Mouse (Mus musculus): ENCODE results near the gene Tmem178b. TPM values are rescaled to one million over a fixed set of nuclear protein-coding genes. Genes with fewer than 3 reads are reported as not detected.

Tmem178b gene
- polyA plus RNA-seq, 1 experiment from 2014 or later, result not detected

GRCm38 (mm10) chr6:40024336-40024934, 151.4 kb downstream of the Tmem178b start:
- H3K27ac ChIP-seq, result no peak overlapping the region
- no peak for DNase-seq
- H3K27me3 ChIP-seq, result no peaks in the 10 kb centered on the region
- H3K4me2 ChIP-seq, result no peak overlapping the region
- no peak overlapping the region for H3K4me3 ChIP-seq (replicated peaks)
- H3K36me3 ChIP-seq, result no peaks in the 10 kb centered on the region
- no peak overlapping the region for H3K9ac ChIP-seq
- 68% methylated on average over 5 of the region's 5 CpGs for WGBS (ENCODE audit: insufficient replicate concordance)
- no peaks in the 10 kb centered on the region for H3K9me3 ChIP-seq (replicated peaks)
- H3K4me1 ChIP-seq (replicated peaks), result no peaks in the 10 kb centered on the region
- no peak for ATAC-seq (ENCODE audit: low read depth)

GRCm38 (mm10) chr6:40032901-40033300, 159.8 kb downstream of the Tmem178b start:
- DNase-seq, result no peak

DNA sequence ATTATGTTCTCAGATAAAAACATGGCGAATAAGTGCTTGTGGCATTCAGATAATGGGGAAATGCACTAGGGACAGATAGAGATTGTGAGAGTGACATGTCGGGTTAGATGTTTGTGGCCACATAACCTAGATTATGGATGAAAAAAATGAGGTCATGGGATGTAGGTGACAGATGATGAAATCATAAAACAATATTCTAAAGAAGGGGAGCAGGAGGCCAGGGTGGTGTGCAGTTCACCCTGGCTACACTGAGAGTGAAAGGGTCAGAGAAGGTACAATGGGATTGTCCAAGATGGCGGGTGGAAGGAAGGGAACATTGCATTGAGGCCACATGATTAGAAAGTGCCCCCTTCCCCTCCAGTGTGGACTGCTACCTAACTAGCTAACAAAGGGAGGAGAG, 160.9 kb downstream of the Tmem178b start:
- Histone ChIP-seq H3K36me3 (no peaks in the 10 kb centered on the region), H3K4me1 (replicated peaks) (no peaks in the 10 kb centered on the region), H3K27me3 (no peaks in the 10 kb centered on the region), H3K9ac (no peak overlapping the region), H3K27ac (no peak overlapping the region), H3K9me3 (replicated peaks) (no peaks in the 10 kb centered on the region), H3K4me3 (replicated peaks) (no peak overlapping the region), H3K4me2 (no peak overlapping the region)
- ATAC-seq (ENCODE audit: low read depth) (no peak), DNase-seq (no peak)
- WGBS (ENCODE audit: insufficient replicate concordance), result 62% methylated on average over 3 of the region's 3 CpGs

More at GRCm38 (mm10) chr6:40032901-40033300, 159.8 kb downstream of the Tmem178b start:
- Histone ChIP-seq H3K4me2 (no peak overlapping the region), H3K9me3 (replicated peaks) (no peaks in the 10 kb centered on the region), H3K27me3 (no peaks in the 10 kb centered on the region), H3K4me1 (replicated peaks) (no peaks in the 10 kb centered on the region), H3K27ac (no peak overlapping the region), H3K4me3 (replicated peaks) (no peak overlapping the region), H3K9ac (no peak overlapping the region), H3K36me3 (no peaks in the 10 kb centered on the region)
- no peak for ATAC-seq (ENCODE audit: low read depth)

DNA sequence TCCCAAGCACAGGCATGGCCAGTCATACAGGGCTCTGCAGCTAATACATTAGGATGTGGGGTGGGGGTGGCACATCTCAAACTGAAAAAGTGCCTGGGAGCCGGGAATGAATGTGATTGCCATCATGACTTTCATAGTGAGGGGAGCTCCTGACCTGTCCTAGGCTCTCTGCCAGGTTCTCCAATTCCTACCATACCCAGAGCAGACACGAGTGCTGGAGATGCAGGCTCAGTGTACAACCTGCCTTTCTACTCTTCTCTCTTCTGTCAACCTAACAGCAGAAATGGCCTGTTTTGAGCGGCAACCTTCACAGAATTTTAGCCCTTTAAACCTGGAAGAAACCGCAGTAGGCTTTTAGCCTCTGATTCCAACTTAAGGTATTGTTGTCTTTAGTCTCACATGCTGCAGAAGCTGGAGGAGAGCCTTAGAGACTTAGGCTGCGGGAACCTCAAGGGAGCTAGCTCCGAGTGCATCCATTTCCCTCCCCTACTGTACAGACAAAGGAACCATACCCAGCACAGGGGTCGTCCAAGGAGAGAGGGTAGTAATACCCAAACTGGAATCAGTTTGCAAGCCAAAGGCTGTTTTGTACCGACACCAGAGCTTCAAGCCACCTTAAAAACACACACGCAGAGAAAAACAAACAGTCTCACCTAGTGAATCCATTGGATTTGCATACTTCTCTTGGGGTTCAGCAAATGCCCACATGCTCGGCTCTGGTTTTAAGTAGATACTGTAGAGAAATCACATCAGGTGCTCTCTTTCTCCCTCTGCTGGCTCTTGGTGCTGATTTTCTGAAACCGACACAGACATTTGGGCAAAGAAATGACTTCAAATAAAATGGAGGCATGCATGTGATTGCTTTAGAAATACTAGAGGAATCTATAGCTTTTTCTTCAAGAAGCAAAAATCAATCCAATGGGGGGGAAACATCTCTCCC, 176.2 kb downstream of the Tmem178b start:
- Histone ChIP-seq H3K4me1 (replicated peaks) (no peaks in the 10 kb centered on the region), H3K27me3 (no peaks in the 10 kb centered on the region), H3K4me2 (no peak overlapping the region), H3K4me3 (replicated peaks) (no peak overlapping the region), H3K9ac (no peak overlapping the region), H3K9me3 (replicated peaks) (no peaks in the 10 kb centered on the region), H3K27ac (no peak overlapping the region), H3K36me3 (no peaks in the 10 kb centered on the region)
- 34% methylated on average over 11 of the region's 11 CpGs for WGBS (ENCODE audit: insufficient replicate concordance)
- DNase-seq (no peak), ATAC-seq (ENCODE audit: low read depth) (no peak)

DNA sequence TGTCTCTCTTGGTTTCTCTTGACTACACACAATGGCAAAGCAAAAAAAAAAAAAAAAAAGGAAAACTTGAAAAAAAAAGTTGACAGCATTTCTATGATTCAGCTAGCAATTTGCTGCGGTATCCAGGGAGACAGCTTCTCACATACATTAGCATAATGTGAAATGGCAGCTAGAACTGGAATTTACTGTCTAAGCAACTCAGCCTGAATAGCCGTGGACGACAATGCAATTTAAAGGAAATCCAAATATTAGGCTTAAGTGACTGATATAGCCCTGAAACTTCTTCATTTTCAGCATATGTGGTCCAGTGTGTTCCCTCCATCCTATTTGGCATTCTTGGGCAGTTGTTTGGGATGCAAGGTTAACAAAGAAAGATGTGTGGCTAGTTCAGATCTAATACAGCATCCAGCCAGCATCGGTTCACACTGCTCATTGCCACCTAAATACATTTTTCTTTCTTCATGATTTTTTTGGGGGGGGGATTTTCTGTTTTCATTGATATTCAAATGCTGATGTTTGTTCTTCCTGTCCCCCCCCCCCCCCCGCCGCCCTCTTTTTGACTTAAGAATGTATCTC, 176.9 kb downstream of the Tmem178b start:
- Histone ChIP-seq H3K4me1 (replicated peaks) (no peaks in the 10 kb centered on the region), H3K36me3 (no peaks in the 10 kb centered on the region), H3K9ac (no peak overlapping the region), H3K27me3 (no peaks in the 10 kb centered on the region), H3K27ac (no peak overlapping the region), H3K9me3 (replicated peaks) (no peaks in the 10 kb centered on the region), H3K4me3 (replicated peaks) (no peak overlapping the region), H3K4me2 (no peak overlapping the region)
- WGBS (ENCODE audit: insufficient replicate concordance), result 72% methylated on average over 5 of the region's 6 CpGs
- no peak for ATAC-seq (ENCODE audit: low read depth)
- no peak for DNase-seq

- H3K9ac ChIP-seq, result no peak overlapping the region
- WGBS (ENCODE audit: insufficient replicate concordance), result 67% methylated on average over 2 of the region's 2 CpGs
- H3K4me2 ChIP-seq, result no peak overlapping the region
- no peaks in the 10 kb centered on the region for H3K36me3 ChIP-seq
- no peak overlapping the region for H3K4me3 ChIP-seq (replicated peaks)
- DNase-seq (no peak), ATAC-seq (ENCODE audit: low read depth) (no peak)
- no peaks in the 10 kb centered on the region for H3K9me3 ChIP-seq (replicated peaks)
- H3K27ac ChIP-seq, result no peak overlapping the region
- H3K27me3 ChIP-seq, result no peaks in the 10 kb centered on the region
- H3K4me1 ChIP-seq (replicated peaks), result no peaks in the 10 kb centered on the region
Measured at GRCm38 (mm10) chr6:40051698-40052097, 178.6 kb downstream of the Tmem178b start.

DNA sequence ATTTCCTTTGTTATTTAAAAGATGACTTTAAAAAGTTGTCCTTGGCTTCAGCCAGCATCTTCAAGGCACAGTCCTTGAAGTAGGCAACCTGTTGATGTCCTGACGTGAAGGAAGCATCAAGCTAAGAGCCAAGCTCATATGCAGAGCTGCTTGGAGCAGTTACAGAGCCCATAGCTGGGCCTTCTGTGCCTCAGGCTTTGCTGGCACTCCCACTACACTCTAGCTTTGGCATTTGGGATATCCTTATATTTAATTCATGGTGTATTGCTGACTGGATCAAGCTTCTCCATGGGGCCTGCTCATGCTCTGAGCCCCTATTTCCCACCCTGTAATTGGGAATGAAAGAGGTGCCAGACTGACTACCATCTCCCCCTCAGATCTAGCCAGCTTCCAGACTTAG, 179.5 kb downstream of the Tmem178b start:
- Histone ChIP-seq H3K4me3 (replicated peaks) (no peak overlapping the region), H3K27me3 (no peaks in the 10 kb centered on the region)
- 56% methylated on average over 1 of the region's 1 CpGs for WGBS (ENCODE audit: insufficient replicate concordance)

DNA sequence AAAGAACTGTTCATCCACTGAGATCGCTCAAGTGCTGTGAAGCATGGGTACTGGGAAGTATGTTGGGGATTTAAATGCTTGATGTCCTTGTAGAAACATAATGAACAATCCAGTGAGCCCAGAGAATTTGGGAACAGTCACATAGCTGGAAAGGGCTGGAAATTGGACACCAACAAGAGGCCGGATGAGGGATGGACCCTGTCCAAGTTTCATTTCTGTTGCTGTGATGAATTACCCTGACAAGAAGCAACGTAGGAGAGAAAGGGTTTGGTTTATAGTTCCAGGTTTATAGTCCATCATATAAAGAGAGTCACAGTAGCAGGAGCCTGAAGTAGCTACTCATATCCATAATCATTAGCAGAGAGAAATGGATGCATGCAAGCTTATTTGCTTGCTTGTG, 186.4 kb downstream of the Tmem178b start:
- Histone ChIP-seq H3K36me3 (no peaks in the 10 kb centered on the region), H3K9me3 (replicated peaks) (no peaks in the 10 kb centered on the region), H3K4me3 (replicated peaks) (no peak overlapping the region), H3K27me3 (no peaks in the 10 kb centered on the region), H3K4me2 (no peak overlapping the region), H3K27ac (no peak overlapping the region), H3K9ac (no peak overlapping the region), H3K4me1 (replicated peaks) (no peaks in the 10 kb centered on the region)
- ATAC-seq (ENCODE audit: low read depth) (no peak), DNase-seq (no peak)
- WGBS (ENCODE audit: insufficient replicate concordance), result 52% methylated on average over 3 of the region's 3 CpGs

More for the DNA sequence above, 179.5 kb downstream of the Tmem178b start:
- no peaks in the 10 kb centered on the region for H3K9me3 ChIP-seq (replicated peaks)
- DNase-seq (no peak), ATAC-seq (ENCODE audit: low read depth) (no peak)
- no peak overlapping the region for H3K4me2 ChIP-seq
- H3K9ac ChIP-seq, result no peak overlapping the region
- no peaks in the 10 kb centered on the region for H3K4me1 ChIP-seq (replicated peaks)
- no peaks in the 10 kb centered on the region for H3K36me3 ChIP-seq
- no peak overlapping the region for H3K27ac ChIP-seq

- Histone ChIP-seq H3K36me3 (no peaks in the 10 kb centered on the region), H3K4me3 (replicated peaks) (no peak overlapping the region), H3K4me2 (no peak overlapping the region), H3K27me3 (no peaks in the 10 kb centered on the region), H3K9me3 (replicated peaks) (no peaks in the 10 kb centered on the region), H3K27ac (no peak overlapping the region), H3K4me1 (replicated peaks) (no peaks in the 10 kb centered on the region), H3K9ac (no peak overlapping the region)
- WGBS (ENCODE audit: insufficient replicate concordance), result 58% methylated on average over 5 of the region's 5 CpGs
- DNase-seq (no peak), ATAC-seq (ENCODE audit: low read depth) (no peak)
Measured at GRCm38 (mm10) chr6:40061327-40062189, 188.5 kb downstream of the Tmem178b start.

DNA sequence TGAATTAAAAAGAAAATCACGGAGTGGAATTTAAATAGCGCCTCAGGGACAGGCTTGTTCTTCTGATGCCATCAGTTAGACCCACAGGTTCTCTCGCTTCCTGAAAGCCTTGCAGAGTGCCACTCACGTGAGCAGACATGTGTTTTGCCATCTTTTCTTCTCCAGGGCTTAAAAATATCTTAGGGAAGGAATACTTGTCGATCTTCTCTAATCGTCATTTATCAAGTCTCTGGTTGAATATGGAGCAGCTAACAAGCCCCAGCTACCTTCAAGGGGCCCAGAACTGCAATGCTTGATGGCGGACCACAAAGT, 189.1 kb downstream of the Tmem178b start:
- H3K27me3 ChIP-seq, result no peaks in the 10 kb centered on the region
- no peak overlapping the region for H3K4me3 ChIP-seq (replicated peaks)
- no peak for DNase-seq
- no peaks in the 10 kb centered on the region for H3K36me3 ChIP-seq
- 69% methylated on average over 7 of the region's 7 CpGs for WGBS (ENCODE audit: insufficient replicate concordance)
- no peaks in the 10 kb centered on the region for H3K9me3 ChIP-seq (replicated peaks)
- no peaks in the 10 kb centered on the region for H3K4me1 ChIP-seq (replicated peaks)
- no peak overlapping the region for H3K27ac ChIP-seq
- ATAC-seq (ENCODE audit: low read depth), result no peak
- H3K9ac ChIP-seq, result no peak overlapping the region
- H3K4me2 ChIP-seq, result no peak overlapping the region

GRCm38 (mm10) chr6:40063438-40063837, 190.4 kb downstream of the Tmem178b start:
- H3K4me2 ChIP-seq, result no peak overlapping the region

More at GRCm38 (mm10) chr6:40063438-40063837, 190.4 kb downstream of the Tmem178b start:
- Histone ChIP-seq H3K9me3 (replicated peaks) (no peaks in the 10 kb centered on the region), H3K4me3 (replicated peaks) (no peak overlapping the region), H3K36me3 (no peaks in the 10 kb centered on the region), H3K4me1 (replicated peaks) (no peaks in the 10 kb centered on the region), H3K9ac (no peak overlapping the region), H3K27me3 (no peaks in the 10 kb centered on the region), H3K27ac (no peak overlapping the region)
- 80% methylated on average over 1 of the region's 1 CpGs for WGBS (ENCODE audit: insufficient replicate concordance)
- no peak for DNase-seq
- no peak for ATAC-seq (ENCODE audit: low read depth)

Measured in liver, embryonic 13.5 days (tissue).